Mouse (Mus musculus): ENCODE measurements around the gene Ppp6r1. TPM values are rescaled to one million over a fixed set of nuclear protein-coding genes. Genes with fewer than 3 reads are reported as not detected.

The Ppp6r1 gene
- total and polyA plus RNA-seq, 3 experiments: 90.5 to 223 (median 97.4) TPM

GRCm38 (mm10) chr7:4647291-4647690 lies 11.5 kb downstream of the Ppp6r1 start:
- Histone ChIP-seq H3K36me3 (replicated peaks) (peaks cover 81% of the 10 kb centered on the region), H3K27me3 (ENCODE audit: insufficient read depth, low read length) (no peaks in the 10 kb centered on the region), H3K4me1 (ENCODE audit: insufficient read depth, low read depth, low read length) (peaks cover 61% of the 10 kb centered on the region), H3K9me3 (replicated peaks) (no peaks in the 10 kb centered on the region), H3K4me3 (ENCODE audit: low read depth, low read length) (no peak overlapping the region)
- TF ChIP-seq CTCF (IDR thresholded peaks at IDR 0.05; ENCODE audit: low read depth, low read length) (no peak), GATA2 (IDR thresholded peaks at IDR 0.05; ENCODE audit: borderline replicate concordance, low read depth, low read length) (no peak), TAL1 (conservative IDR thresholded peaks at IDR 0.05; ENCODE audit: low read depth, low read length) (no peak), POLR2AphosphoS5 (IDR thresholded peaks at IDR 0.05; ENCODE audit: insufficient replicate concordance, low read depth, low read length) (no peak), GATA1 (IDR thresholded peaks at IDR 0.05; ENCODE audit: borderline replicate concordance, low read length) (no peak)
- ATAC-seq (ENCODE audit: extremely low read depth, insufficient number of reproducible peaks, low FRiP score, poor library complexity, severe bottlenecking) (peak; percentile 80), DNase-seq (ENCODE audit: low spot score) (peak; percentile 35)

GRCm38 (mm10) chr7:4646806-4647205 lies 12.0 kb downstream of the Ppp6r1 start:
- Histone ChIP-seq H3K4me1 (ENCODE audit: insufficient read depth, low read depth, low read length) (peaks cover 60% of the 10 kb centered on the region), H3K9me3 (replicated peaks) (no peaks in the 10 kb centered on the region)
- ATAC-seq (ENCODE audit: extremely low read depth, insufficient number of reproducible peaks, low FRiP score, poor library complexity, severe bottlenecking): no peak

GRCm38 (mm10) chr7:4643225-4643624 lies 15.6 kb downstream of the Ppp6r1 start:
- no peak for TF ChIP-seq GATA1 (IDR thresholded peaks at IDR 0.05; ENCODE audit: borderline replicate concordance, low read length)
- no peak for TF ChIP-seq CTCF (IDR thresholded peaks at IDR 0.05; ENCODE audit: low read depth, low read length)
- TF ChIP-seq TAL1 (conservative IDR thresholded peaks at IDR 0.05; ENCODE audit: low read depth, low read length): no peak
- no peak for TF ChIP-seq POLR2AphosphoS5 (IDR thresholded peaks at IDR 0.05; ENCODE audit: insufficient replicate concordance, low read depth, low read length)
- TF ChIP-seq GATA2 (IDR thresholded peaks at IDR 0.05; ENCODE audit: borderline replicate concordance, low read depth, low read length): no peak
- Histone ChIP-seq H3K4me3 (ENCODE audit: low read depth, low read length) (no peak overlapping the region), H3K9me3 (replicated peaks) (no peaks in the 10 kb centered on the region), H3K4me1 (ENCODE audit: insufficient read depth, low read depth, low read length) (peaks cover 59% of the 10 kb centered on the region), H3K27me3 (ENCODE audit: insufficient read depth, low read length) (no peaks in the 10 kb centered on the region), H3K36me3 (replicated peaks) (peaks cover 96% of the 10 kb centered on the region)
- ATAC-seq (ENCODE audit: extremely low read depth, insufficient number of reproducible peaks, low FRiP score, poor library complexity, severe bottlenecking) (no peak), DNase-seq (ENCODE audit: low spot score) (no peak)

More at GRCm38 (mm10) chr7:4646806-4647205, 12.0 kb downstream of the Ppp6r1 start:
- peak overlapping the region; percentile 27; the same call in 1 of the 2 replicates for H3K4me3 ChIP-seq (ENCODE audit: low read depth, low read length)
- no peaks in the 10 kb centered on the region for H3K27me3 ChIP-seq (ENCODE audit: insufficient read depth, low read length)
- no peak for DNase-seq (ENCODE audit: low spot score)
- peaks cover 81% of the 10 kb centered on the region for H3K36me3 ChIP-seq (replicated peaks)
- TF ChIP-seq CTCF (IDR thresholded peaks at IDR 0.05; ENCODE audit: low read depth, low read length) (no peak), POLR2AphosphoS5 (IDR thresholded peaks at IDR 0.05; ENCODE audit: insufficient replicate concordance, low read depth, low read length) (no peak), GATA1 (IDR thresholded peaks at IDR 0.05; ENCODE audit: borderline replicate concordance, low read length) (no peak), GATA2 (IDR thresholded peaks at IDR 0.05; ENCODE audit: borderline replicate concordance, low read depth, low read length) (no peak), TAL1 (conservative IDR thresholded peaks at IDR 0.05; ENCODE audit: low read depth, low read length) (no peak)

GRCm38 (mm10) chr7:4641956-4642355 lies 16.9 kb downstream of the Ppp6r1 start:
- no peaks in the 10 kb centered on the region for H3K27me3 ChIP-seq (ENCODE audit: insufficient read depth, low read length)
- no peak for ATAC-seq (ENCODE audit: extremely low read depth, insufficient number of reproducible peaks, low FRiP score, poor library complexity, severe bottlenecking)
- TF ChIP-seq GATA1 (IDR thresholded peaks at IDR 0.05; ENCODE audit: borderline replicate concordance, low read length): no peak
- no peak for DNase-seq (ENCODE audit: low spot score)
- H3K36me3 ChIP-seq (replicated peaks): peaks cover 95% of the 10 kb centered on the region
- H3K4me1 ChIP-seq (ENCODE audit: insufficient read depth, low read depth, low read length): peaks cover 54% of the 10 kb centered on the region
- no peak overlapping the region for H3K4me3 ChIP-seq (ENCODE audit: low read depth, low read length)
- H3K9me3 ChIP-seq (replicated peaks): no peaks in the 10 kb centered on the region

- no peak for TF ChIP-seq GATA2 (IDR thresholded peaks at IDR 0.05; ENCODE audit: borderline replicate concordance, low read depth, low read length)
- no peak for TF ChIP-seq CTCF (IDR thresholded peaks at IDR 0.05; ENCODE audit: low read depth, low read length)
- TF ChIP-seq POLR2AphosphoS5 (IDR thresholded peaks at IDR 0.05; ENCODE audit: insufficient replicate concordance, low read depth, low read length): no peak
- no peak for TF ChIP-seq GATA1 (IDR thresholded peaks at IDR 0.05; ENCODE audit: borderline replicate concordance, low read length)
- TF ChIP-seq TAL1 (conservative IDR thresholded peaks at IDR 0.05; ENCODE audit: low read depth, low read length): no peak
- peaks cover 51% of the 10 kb centered on the region for H3K4me1 ChIP-seq (ENCODE audit: insufficient read depth, low read depth, low read length)
- no peaks in the 10 kb centered on the region for H3K27me3 ChIP-seq (ENCODE audit: insufficient read depth, low read length)
- ATAC-seq (ENCODE audit: extremely low read depth, insufficient number of reproducible peaks, low FRiP score, poor library complexity, severe bottlenecking): no peak
- peaks cover 93% of the 10 kb centered on the region for H3K36me3 ChIP-seq (replicated peaks)
- no peak overlapping the region for H3K4me3 ChIP-seq (ENCODE audit: low read depth, low read length)
- no peaks in the 10 kb centered on the region for H3K9me3 ChIP-seq (replicated peaks)
- DNase-seq (ENCODE audit: low spot score): no peak
These were observed 17.7 kb downstream of the Ppp6r1 start for GRCm38 (mm10) chr7:4641155-4641554.

- H3K4me3 ChIP-seq (ENCODE audit: low read depth, low read length): no peak overlapping the region
- ATAC-seq (ENCODE audit: extremely low read depth, insufficient number of reproducible peaks, low FRiP score, poor library complexity, severe bottlenecking) (no peak), DNase-seq (ENCODE audit: low spot score) (no peak)
- no peak for TF ChIP-seq CTCF (IDR thresholded peaks at IDR 0.05; ENCODE audit: low read depth, low read length)
- no peak for TF ChIP-seq GATA1 (IDR thresholded peaks at IDR 0.05; ENCODE audit: borderline replicate concordance, low read length)
- no peak for TF ChIP-seq TAL1 (conservative IDR thresholded peaks at IDR 0.05; ENCODE audit: low read depth, low read length)
- TF ChIP-seq GATA2 (IDR thresholded peaks at IDR 0.05; ENCODE audit: borderline replicate concordance, low read depth, low read length): no peak
- no peak for TF ChIP-seq POLR2AphosphoS5 (IDR thresholded peaks at IDR 0.05; ENCODE audit: insufficient replicate concordance, low read depth, low read length)
- peaks cover 89% of the 10 kb centered on the region for H3K36me3 ChIP-seq (replicated peaks)
- H3K9me3 ChIP-seq (replicated peaks): no peaks in the 10 kb centered on the region
- no peaks in the 10 kb centered on the region for H3K27me3 ChIP-seq (ENCODE audit: insufficient read depth, low read length)
- peaks cover 65% of the 10 kb centered on the region for H3K4me1 ChIP-seq (ENCODE audit: insufficient read depth, low read depth, low read length)
These were observed 22.6 kb downstream of the Ppp6r1 start for GRCm38 (mm10) chr7:4636179-4636578.

Data from G1E (cell line).